In genomic region chr12:29128844-29129243, GRCm38 (mm10) we compare ENCODE assay signal across 7 mouse cellular contexts.
A peak's percentile ranks its signal among the peaks of the same experiment; 100 is the strongest.
DNase-seq lines count a peak whose midpoint lies in the region; ATAC-seq lines count a peak whose summit lies in the region.

No protein-coding gene starts in this region.

- peak; percentile 34 for DNase-seq in limb, embryonic 11.5 days (ENCODE audit: low spot score)
- DNase-seq in limb, embryonic 10.5 days (ENCODE audit: low spot score), result no peak
- DNase-seq in adrenal gland, adult 8-10 months, result peak; percentile 45
- DNase-seq in frontal cortex, postnatal 10 days (ENCODE audit: low spot score in 2 of 2), result peak; percentile 38 to 49
- peak; percentile 37 for DNase-seq in lung, postnatal 10 days
- peak; percentile 41 for DNase-seq in right cerebral cortex, postnatal 14 days

- H3K4me2 ChIP-seq in limb, embryonic 11.5 days (ENCODE audit: low read depth, severe bottlenecking), result no peak overlapping the region

- no peak for ATAC-seq in limb, embryonic 11.5 days (ENCODE audit: insufficient number of reproducible peaks, low FRiP score, low TSS enrichment, low read depth)
- ATAC-seq in CD4-positive, CD25-positive, alpha-beta regulatory T cell, adult 4 months, result no peak

- no peak overlapping the region for H3K9ac ChIP-seq in limb, embryonic 11.5 days (ENCODE audit: low read length)

- no peaks in the 10 kb centered on the region for H3K36me3 ChIP-seq in limb, embryonic 11.5 days (ENCODE audit: control insufficient read depth, insufficient read depth, low read length)
- H3K36me3 ChIP-seq in limb, embryonic 10.5 days, result no peaks in the 10 kb centered on the region

- no peak overlapping the region for H3K27ac ChIP-seq in limb, embryonic 11.5 days (replicated peaks; ENCODE audit: low read depth, low read length)
- no peak overlapping the region for H3K27ac ChIP-seq in limb, embryonic 10.5 days

- no peak overlapping the region for H3K4me3 ChIP-seq in limb, embryonic 11.5 days (ENCODE audit: low read depth, low read length)
- H3K4me3 ChIP-seq in limb, embryonic 10.5 days, result no peak overlapping the region

- no peaks in the 10 kb centered on the region for H3K27me3 ChIP-seq in limb, embryonic 11.5 days (ENCODE audit: control insufficient read depth, insufficient read depth, low read length)
- no peaks in the 10 kb centered on the region for H3K27me3 ChIP-seq in limb, embryonic 10.5 days (ENCODE audit: low read depth, poor library complexity, severe bottlenecking)

- no peaks in the 10 kb centered on the region for H3K9me3 ChIP-seq in limb, embryonic 11.5 days (ENCODE audit: control insufficient read depth, low read length)
- no peaks in the 10 kb centered on the region for H3K9me3 ChIP-seq in limb, embryonic 10.5 days (replicated peaks)

- 44% methylated on average over 10 of the region's 10 CpGs for WGBS in limb, embryonic 11.5 days
- 52% methylated on average over 10 of the region's 10 CpGs for WGBS in limb, embryonic 10.5 days

- H3K4me1 ChIP-seq in limb, embryonic 11.5 days (ENCODE audit: control insufficient read depth, insufficient read depth, low read length), result no peaks in the 10 kb centered on the region
- peaks cover 17% of the 10 kb centered on the region; the same call in 1 of the 2 replicates for H3K4me1 ChIP-seq in limb, embryonic 10.5 days
